Mouse (Mus musculus): Measurements from ENCODE around the gene Lingo2. TPM values are rescaled to one million over a fixed set of nuclear protein-coding genes. Genes with fewer than 3 reads are reported as not detected.
A peak's percentile ranks its signal among the peaks of the same experiment; 100 is the strongest.

The Lingo2 gene
- polyA plus RNA-seq, 1 experiment from 2014 or later, result 9.9 TPM

DNA sequence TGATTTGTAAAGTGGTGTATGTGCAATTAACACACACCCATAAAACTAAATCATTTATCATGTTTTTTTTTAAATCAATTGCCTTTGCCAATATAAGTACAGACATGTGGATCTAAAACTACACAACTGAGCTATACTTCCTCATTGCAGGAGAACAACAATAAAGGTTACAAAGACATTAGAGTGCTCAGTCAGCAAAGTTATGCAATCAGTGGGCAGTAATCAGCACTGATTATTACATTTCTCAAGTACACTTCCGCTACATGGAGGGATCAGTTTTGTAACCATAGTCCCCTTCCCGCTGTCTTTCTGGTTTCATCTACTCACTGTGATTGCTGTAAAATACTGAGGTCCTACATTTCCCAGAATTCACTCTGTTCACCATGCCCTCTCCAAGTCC is 912.8 kb downstream of the Lingo2 start:
- H3K9ac ChIP-seq, result no peak overlapping the region
- no peaks in the 10 kb centered on the region for H3K27me3 ChIP-seq
- H3K4me2 ChIP-seq, result no peak overlapping the region
- WGBS, result 98% methylated on average over 2 of the region's 2 CpGs
- ATAC-seq, result no peak
- H3K9me3 ChIP-seq (replicated peaks), result no peaks in the 10 kb centered on the region
- H3K27ac ChIP-seq, result no peak overlapping the region
- H3K4me3 ChIP-seq, result no peak overlapping the region
- no peaks in the 10 kb centered on the region for H3K36me3 ChIP-seq (ENCODE audit: poor library complexity, severe bottlenecking)
- H3K4me1 ChIP-seq, result no peaks in the 10 kb centered on the region

DNA sequence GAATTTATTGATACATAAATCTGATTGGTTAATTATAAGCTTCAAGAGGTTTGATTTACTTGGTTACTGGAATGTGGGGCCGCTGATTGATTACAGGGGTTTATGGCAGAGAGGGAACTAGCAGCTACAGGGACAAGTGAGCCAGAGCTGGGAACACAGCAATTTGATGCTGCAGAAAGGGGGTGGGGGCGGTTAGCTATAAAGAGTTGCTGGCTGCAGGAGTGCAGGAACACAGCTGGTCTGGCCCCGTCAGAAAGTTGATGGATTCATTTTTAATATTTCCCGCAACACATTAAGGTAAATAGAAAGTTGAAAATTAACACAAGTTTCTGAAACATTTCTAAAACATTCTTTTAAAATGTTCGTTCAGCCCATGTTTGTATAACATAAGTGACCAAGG is 919.5 kb downstream of the Lingo2 start:
- Histone ChIP-seq H3K9me3 (replicated peaks) (no peaks in the 10 kb centered on the region), H3K4me2 (no peak overlapping the region), H3K27me3 (no peaks in the 10 kb centered on the region), H3K9ac (no peak overlapping the region), H3K4me3 (no peak overlapping the region), H3K4me1 (no peaks in the 10 kb centered on the region), H3K36me3 (ENCODE audit: poor library complexity, severe bottlenecking) (no peaks in the 10 kb centered on the region), H3K27ac (no peak overlapping the region)
- no peak for ATAC-seq
- WGBS, result 86% methylated on average over 5 of the region's 5 CpGs

DNA sequence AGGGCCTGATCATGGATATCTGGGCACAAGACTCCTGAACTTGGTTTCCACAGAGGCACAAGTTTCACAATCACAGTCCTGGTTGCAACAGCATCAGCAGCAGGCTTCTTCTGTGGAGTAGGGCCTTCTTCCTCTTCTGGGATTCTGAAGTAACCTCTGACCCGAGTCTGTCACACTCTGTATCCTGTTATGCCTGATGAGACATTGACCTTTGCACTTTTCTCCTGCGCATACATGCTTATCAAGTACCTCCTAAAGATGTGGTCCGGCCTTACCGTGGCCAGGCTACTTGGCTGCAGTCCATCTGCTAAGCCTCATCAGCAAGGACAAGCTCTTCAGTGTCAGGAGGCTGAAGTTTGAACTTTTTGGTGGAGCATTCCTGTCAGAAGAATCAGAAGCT is 937.4 kb downstream of the Lingo2 start:
- 88% methylated on average over 4 of the region's 4 CpGs for WGBS
- H3K9ac ChIP-seq, result no peak overlapping the region
- H3K9me3 ChIP-seq (replicated peaks), result no peaks in the 10 kb centered on the region
- no peak overlapping the region for H3K4me2 ChIP-seq
- H3K36me3 ChIP-seq (ENCODE audit: poor library complexity, severe bottlenecking), result no peaks in the 10 kb centered on the region
- H3K4me1 ChIP-seq, result no peaks in the 10 kb centered on the region
- no peak overlapping the region for H3K4me3 ChIP-seq
- H3K27ac ChIP-seq, result no peak overlapping the region
- H3K27me3 ChIP-seq, result no peaks in the 10 kb centered on the region
- no peak for ATAC-seq

DNA sequence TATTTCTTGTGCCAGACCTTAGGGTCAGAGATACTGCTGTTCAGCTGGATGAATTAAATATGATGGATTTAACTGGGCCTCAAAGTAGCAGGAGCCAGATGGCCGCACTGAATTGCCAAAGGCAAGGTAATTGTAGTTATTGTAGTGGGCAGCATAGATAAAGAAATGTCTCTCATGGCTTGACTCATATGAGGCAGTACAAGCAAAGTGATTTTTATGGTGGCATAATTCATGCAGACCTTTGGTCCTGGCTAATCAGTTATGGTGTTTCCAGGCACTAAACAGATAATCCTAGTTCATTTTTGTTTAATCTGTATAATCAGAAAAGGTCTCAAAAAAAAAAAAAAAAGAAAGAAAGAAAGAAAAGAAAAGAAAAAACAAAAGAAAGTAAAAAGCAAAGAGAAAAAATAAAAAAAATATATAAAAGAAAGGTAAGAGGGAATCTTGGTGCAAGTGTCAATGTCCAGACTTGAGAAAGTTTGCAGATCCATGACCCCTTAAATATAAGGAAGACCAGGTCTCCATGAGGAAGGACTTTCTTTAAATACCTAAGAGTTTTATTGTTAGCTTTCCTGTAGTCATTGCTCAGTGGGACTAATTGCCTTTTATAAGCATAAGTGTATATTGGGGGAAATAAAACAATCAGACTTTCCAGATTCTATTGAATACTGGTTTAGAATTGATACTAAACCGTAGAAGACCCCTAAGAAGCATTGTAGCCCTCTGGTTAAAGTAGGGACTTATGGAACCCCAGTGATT is 959.4 kb downstream of the Lingo2 start:
- H3K9me3 ChIP-seq (replicated peaks), result no peaks in the 10 kb centered on the region
- no peak overlapping the region for H3K4me2 ChIP-seq
- no peak overlapping the region for H3K27ac ChIP-seq
- H3K9ac ChIP-seq, result no peak overlapping the region
- no peak overlapping the region for H3K4me3 ChIP-seq
- no peaks in the 10 kb centered on the region for H3K27me3 ChIP-seq
- no peaks in the 10 kb centered on the region for H3K36me3 ChIP-seq (ENCODE audit: poor library complexity, severe bottlenecking)
- 80% methylated on average over 2 of the region's 2 CpGs for WGBS
- H3K4me1 ChIP-seq, result no peaks in the 10 kb centered on the region
- no peak for ATAC-seq

DNA sequence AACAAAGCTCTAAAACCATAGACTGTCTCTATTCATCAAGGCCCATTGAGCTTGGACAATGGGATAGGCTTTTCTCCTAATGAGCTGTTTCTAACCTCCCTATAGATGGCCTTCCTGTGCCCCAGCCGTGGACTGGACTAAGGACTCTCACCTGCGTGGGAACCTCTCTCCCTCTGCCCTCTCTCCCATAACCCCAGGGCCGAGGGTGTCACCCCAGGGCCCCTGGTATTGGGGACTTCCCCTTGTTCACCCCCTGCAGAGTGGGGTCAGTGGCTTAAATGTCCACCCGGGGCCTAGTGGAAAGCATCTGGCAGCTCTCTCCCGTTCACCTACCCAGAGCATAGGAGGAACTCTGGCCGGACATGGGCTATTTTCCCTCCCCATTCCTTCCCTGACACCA is 965.5 kb downstream of the Lingo2 start:
- Histone ChIP-seq H3K9ac (no peak overlapping the region), H3K4me3 (no peak overlapping the region), H3K4me1 (no peaks in the 10 kb centered on the region), H3K4me2 (no peak overlapping the region), H3K27ac (no peak overlapping the region), H3K9me3 (replicated peaks) (no peaks in the 10 kb centered on the region), H3K36me3 (ENCODE audit: poor library complexity, severe bottlenecking) (no peaks in the 10 kb centered on the region), H3K27me3 (no peaks in the 10 kb centered on the region)
- ATAC-seq, result no peak
- WGBS, result 67% methylated on average over 6 of the region's 6 CpGs

DNA sequence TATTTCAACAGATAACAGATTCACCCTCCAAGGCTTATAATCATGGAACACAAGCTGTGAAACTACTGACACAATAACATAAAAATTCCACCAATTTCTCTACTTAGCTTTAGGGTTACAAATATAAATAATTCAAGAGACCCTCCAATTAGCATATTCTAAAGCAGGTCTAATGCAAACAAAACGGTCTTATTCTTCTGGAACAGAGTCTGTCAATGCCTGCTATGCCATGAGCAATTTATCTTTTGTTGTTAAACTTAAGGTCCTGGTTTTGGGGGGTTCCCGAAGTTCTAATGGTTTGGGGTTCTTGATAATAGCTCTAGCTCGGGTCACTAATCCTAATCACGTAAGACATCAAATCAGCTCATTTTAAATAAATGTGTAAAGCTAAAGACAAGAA is 988.0 kb downstream of the Lingo2 start:
- Histone ChIP-seq H3K27ac (no peak overlapping the region), H3K27me3 (no peaks in the 10 kb centered on the region), H3K4me1 (no peaks in the 10 kb centered on the region), H3K4me3 (no peak overlapping the region), H3K4me2 (no peak overlapping the region), H3K36me3 (ENCODE audit: poor library complexity, severe bottlenecking) (no peaks in the 10 kb centered on the region), H3K9me3 (replicated peaks) (no peaks in the 10 kb centered on the region), H3K9ac (no peak overlapping the region)
- no peak for ATAC-seq
- WGBS, result 47% methylated on average over 4 of the region's 4 CpGs

DNA sequence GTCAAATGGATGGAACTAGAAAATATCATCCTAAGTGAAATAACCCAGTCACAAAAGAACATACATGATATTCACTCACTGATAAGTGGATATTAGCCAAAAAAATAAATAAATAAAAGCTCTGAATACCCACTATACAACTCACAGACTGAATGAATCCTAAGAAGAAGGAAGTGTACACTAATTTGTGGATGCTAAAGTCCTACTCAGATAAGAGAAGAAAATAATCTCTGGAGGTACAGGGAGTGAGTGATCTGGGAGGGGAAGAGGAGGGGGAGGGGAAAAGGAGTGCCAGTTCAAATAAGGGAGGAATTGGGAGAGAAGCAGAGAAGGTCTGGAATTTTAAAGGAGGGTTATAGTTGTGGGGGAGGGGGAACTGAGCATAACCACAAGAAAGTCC is 999.7 kb downstream of the Lingo2 start:
- H3K9me3 ChIP-seq (replicated peaks), result no peaks in the 10 kb centered on the region
- no peaks in the 10 kb centered on the region for H3K27me3 ChIP-seq
- H3K9ac ChIP-seq, result no peak overlapping the region
- ATAC-seq, result no peak
- H3K4me2 ChIP-seq, result no peak overlapping the region
- no peak overlapping the region for H3K4me3 ChIP-seq
- no peak overlapping the region for H3K27ac ChIP-seq
- H3K4me1 ChIP-seq, result no peaks in the 10 kb centered on the region
- H3K36me3 ChIP-seq (ENCODE audit: poor library complexity, severe bottlenecking), result no peaks in the 10 kb centered on the region

DNA sequence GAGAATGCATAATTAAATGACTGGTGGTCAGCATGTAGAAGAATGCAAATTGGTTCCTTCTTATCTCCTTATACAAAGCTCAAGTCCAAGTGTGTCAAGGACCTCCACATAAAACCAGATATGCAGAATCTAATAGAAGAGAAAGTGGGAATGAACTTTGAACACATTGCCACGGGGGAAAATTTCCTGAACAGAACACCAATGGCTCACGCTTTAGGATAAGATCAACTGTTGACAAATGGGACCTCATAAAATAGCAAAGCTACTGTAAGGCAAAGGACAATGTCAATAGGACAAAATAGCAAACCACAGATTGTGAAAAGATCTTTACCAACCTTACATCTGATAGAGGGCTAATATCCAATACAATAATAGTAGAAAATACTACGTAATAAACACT is 1000.3 kb downstream of the Lingo2 start:
- WGBS, result 94% methylated on average over 3 of the region's 3 CpGs
- no peaks in the 10 kb centered on the region for H3K9me3 ChIP-seq (replicated peaks)
- no peak overlapping the region for H3K4me3 ChIP-seq
- no peak for ATAC-seq
- H3K9ac ChIP-seq, result no peak overlapping the region
- H3K4me1 ChIP-seq, result no peaks in the 10 kb centered on the region
- no peak overlapping the region for H3K27ac ChIP-seq
- H3K36me3 ChIP-seq (ENCODE audit: poor library complexity, severe bottlenecking), result no peaks in the 10 kb centered on the region
- H3K4me2 ChIP-seq, result no peak overlapping the region
- no peaks in the 10 kb centered on the region for H3K27me3 ChIP-seq

DNA sequence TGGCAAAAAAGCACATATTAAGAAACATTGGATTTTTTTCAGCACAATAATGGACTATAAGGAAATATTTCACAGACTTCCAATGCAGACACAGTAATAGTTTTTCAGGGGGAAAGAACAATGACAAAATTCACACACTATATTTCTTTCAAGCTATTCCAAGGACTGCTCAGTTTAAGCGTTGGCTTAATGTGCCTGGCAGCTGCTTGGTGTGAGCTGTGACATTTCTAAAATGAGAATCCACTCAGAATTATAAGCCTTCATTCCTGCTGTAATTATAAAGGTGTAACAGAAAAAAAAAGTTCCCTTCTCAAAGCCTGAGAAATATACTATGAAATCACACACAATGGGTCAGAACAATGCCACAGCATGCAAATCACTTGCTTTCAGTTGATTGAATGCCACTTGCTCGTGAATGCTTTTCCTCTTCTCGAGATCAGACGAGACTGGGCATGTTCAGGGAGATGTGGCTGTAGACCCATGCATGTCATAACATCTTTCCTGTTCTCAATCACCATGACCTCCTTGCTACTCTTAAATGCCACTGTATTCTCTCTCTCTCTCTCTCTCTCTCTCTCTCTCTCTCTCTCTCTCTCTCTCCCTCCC is 1017.4 kb downstream of the Lingo2 start:
- peaks cover 4% of the 10 kb centered on the region; the same call in 1 of the 2 replicates for H3K4me1 ChIP-seq
- H3K27ac ChIP-seq, result no peak overlapping the region
- H3K9ac ChIP-seq, result no peak overlapping the region
- ATAC-seq, result no peak
- WGBS, result 11% methylated on average over 4 of the region's 4 CpGs
- H3K4me2 ChIP-seq, result no peak overlapping the region
- no peaks in the 10 kb centered on the region for H3K27me3 ChIP-seq
- no peaks in the 10 kb centered on the region for H3K36me3 ChIP-seq (ENCODE audit: poor library complexity, severe bottlenecking)
- H3K9me3 ChIP-seq (replicated peaks), result no peaks in the 10 kb centered on the region
- H3K4me3 ChIP-seq, result no peak overlapping the region

DNA sequence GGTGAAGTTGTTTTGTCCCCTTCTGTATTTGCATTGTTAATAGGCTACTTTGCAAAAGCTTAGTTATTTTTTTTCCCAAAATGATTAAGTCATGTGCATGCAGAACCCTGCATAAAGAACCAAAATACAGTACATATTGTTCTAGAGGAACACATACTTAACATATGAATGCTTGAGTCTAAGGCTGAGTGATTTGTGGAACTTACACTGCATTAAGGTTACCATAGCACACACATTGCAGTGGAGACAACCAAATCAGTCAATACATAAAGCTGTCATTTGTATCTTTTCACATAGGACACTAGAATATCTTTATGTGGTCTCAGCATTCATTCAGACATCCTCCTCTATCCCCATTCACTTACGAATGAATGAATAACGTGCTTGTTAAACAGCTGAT is 1023.8 kb downstream of the Lingo2 start:
- no peak overlapping the region for H3K4me3 ChIP-seq
- no peaks in the 10 kb centered on the region for H3K27me3 ChIP-seq
- H3K36me3 ChIP-seq (ENCODE audit: poor library complexity, severe bottlenecking), result no peaks in the 10 kb centered on the region
- H3K4me2 ChIP-seq, result no peak overlapping the region
- 31% methylated on average over 2 of the region's 2 CpGs for WGBS
- no peak overlapping the region for H3K9ac ChIP-seq
- no peak overlapping the region for H3K27ac ChIP-seq
- peak; percentile 80 for ATAC-seq
- no peaks in the 10 kb centered on the region for H3K9me3 ChIP-seq (replicated peaks)
- 0 out of 2 replicates have a peak, but pooled peaks cover 11% of the 10 kb centered on the region for H3K4me1 ChIP-seq

DNA sequence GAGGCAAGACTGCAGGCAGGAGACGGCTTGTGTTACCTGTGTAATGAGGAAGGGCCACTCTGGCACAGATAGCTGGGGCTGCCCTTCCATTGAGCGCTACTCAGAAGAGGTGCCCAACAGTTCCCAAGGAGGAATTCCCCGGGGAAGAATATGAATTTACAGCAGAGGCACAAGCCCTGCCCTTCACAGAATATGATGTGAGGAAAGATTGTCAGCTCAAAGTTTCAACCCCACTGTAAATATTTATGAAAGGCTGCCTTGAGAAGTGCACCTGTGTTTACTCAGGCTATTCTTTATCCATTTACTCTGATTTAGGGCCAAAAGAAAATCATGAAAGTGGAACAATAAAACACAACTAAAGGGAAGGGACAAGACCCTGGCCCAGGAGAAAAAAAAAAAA is 1034.1 kb downstream of the Lingo2 start:
- no peak overlapping the region for H3K4me3 ChIP-seq
- no peak overlapping the region for H3K27ac ChIP-seq
- H3K27me3 ChIP-seq, result no peaks in the 10 kb centered on the region
- ATAC-seq, result no peak
- H3K36me3 ChIP-seq (ENCODE audit: poor library complexity, severe bottlenecking), result no peaks in the 10 kb centered on the region
- no peaks in the 10 kb centered on the region for H3K4me1 ChIP-seq
- 75% methylated on average over 3 of the region's 3 CpGs for WGBS
- H3K9me3 ChIP-seq (replicated peaks), result no peaks in the 10 kb centered on the region
- no peak overlapping the region for H3K9ac ChIP-seq
- no peak overlapping the region for H3K4me2 ChIP-seq

DNA sequence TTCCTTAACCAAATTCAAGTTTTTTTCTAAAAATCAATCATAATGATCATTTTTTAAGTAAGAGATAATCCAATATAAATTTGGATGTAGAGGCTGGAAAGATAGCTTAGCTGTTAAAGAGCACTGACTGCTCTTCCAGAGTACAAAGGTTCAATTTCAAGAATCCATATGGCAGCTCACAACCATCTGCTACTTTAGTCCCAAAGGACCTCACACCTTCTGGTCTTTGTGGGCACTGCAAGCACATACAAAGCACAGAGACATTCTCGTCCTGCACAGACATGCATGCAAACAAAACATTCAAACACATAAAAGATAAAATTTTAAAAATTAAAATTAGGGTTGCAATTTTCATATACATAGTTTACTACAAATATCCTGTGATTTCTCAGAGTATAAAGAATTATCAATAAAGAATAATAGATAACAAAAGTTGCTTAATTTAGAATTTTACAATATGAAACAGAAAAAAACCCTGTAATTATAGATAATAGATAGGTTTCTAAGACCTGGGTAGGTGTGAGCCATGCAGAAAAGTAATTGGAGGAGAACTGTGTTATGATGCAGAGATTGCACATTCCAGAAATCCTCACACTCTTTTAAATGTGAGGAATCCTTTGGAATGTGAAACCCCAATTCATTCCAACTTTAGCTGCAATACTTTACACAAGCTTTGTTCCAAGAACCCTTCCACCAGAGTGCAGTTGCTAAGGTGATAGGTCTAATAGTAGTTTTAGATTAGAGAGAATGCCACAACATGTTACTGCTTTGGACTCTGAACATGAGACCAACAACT is 1053.6 kb downstream of the Lingo2 start:
- H3K9ac ChIP-seq, result no peak overlapping the region
- no peak overlapping the region for H3K27ac ChIP-seq
- WGBS, result 52% methylated on average over 1 of the region's 1 CpGs
- H3K36me3 ChIP-seq (ENCODE audit: poor library complexity, severe bottlenecking), result no peaks in the 10 kb centered on the region
- H3K4me2 ChIP-seq, result no peak overlapping the region
- no peaks in the 10 kb centered on the region for H3K9me3 ChIP-seq (replicated peaks)
- ATAC-seq, result peak; percentile 75
- no peak overlapping the region for H3K4me3 ChIP-seq
- H3K27me3 ChIP-seq, result no peaks in the 10 kb centered on the region
- peaks cover 2% of the 10 kb centered on the region; the same call in 1 of the 2 replicates for H3K4me1 ChIP-seq
